Mouse (Mus musculus) megakaryocyte, embryonic 14.5 days (primary cell): ENCODE data around the gene Cachd1.

Source experiments
- FLI1 ChIP-seq: IDR thresholded peaks from 2 replicates; pipeline ENCODE4 v1.6.1; 2012; ENCODE audit warnings: low read length, inconsistent platforms, mixed read lengths
- GATA1 ChIP-seq: IDR thresholded peaks from 3 replicates; pipeline ENCODE4 v1.6.1; 2012; ENCODE audit warnings: mixed read lengths, low read length, inconsistent platforms, borderline replicate concordance

GRCm38 (mm10) chr4:101035131-101035530 is 258.7 kb downstream of the Cachd1 start:
- TF ChIP-seq GATA1 = no peak
- TF ChIP-seq FLI1 = no peak
